Mouse (Mus musculus): ENCODE data around the gene F13b. TPM values are rescaled to one million over a fixed set of nuclear protein-coding genes. Genes with fewer than 3 reads are reported as not detected.

Gene F13b
- polyA plus RNA-seq, 1 experiment from 2014 or later = not detected

DNA sequence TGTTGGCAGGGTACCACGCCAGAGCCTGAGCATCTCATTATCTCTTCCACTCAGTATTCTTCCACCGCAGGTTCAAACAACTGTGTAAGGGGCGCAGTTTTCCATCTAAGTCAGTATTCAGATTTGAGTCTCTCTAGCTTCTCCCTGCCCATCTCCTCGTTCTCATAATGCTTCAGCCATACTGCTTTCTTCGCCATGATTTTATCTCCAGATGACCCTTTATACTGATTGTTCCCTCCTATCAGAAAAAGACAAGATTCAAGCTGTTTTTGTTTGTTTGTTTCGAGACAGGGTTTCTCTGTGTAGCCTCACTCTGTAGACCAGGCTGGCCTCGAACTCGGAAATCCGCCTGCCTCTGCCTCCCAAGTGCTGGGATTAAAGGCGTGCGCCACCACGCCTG, 13.1 kb downstream of the F13b start:
- Histone ChIP-seq H3K9ac (no peak overlapping the region), H3K36me3 (replicated peaks) (no peaks in the 10 kb centered on the region), H3K4me1 (no peaks in the 10 kb centered on the region), H3K27ac (no peak overlapping the region), H3K9me3 (no peaks in the 10 kb centered on the region), H3K27me3 (no peaks in the 10 kb centered on the region), H3K4me3 (replicated peaks) (no peak overlapping the region), H3K4me2 (no peak overlapping the region)
- WGBS = 92% methylated on average over 12 of the region's 12 CpGs
- ATAC-seq (ENCODE audit: low FRiP score) = no peak

DNA sequence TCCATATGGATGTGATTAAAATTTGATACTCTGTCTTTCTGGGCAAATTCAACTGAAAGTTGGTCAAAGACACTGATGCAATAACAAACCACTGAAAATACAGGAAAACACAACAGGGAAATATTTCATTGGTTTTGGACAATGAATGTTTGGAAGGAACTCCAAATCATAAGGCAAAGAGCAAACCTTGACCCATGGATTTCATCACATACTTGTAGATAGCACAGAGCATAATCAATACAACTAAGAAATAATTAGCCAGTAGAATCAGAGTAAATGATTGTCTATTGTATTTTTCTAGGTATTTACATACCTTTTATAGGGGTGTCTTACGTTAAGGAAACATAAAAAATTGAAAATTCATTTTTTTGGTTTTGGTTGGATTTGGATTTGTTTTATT, 47.0 kb downstream of the F13b start:
- ATAC-seq (ENCODE audit: low FRiP score) = no peak
- Histone ChIP-seq H3K4me3 (replicated peaks) (no peak overlapping the region), H3K9ac (no peak overlapping the region), H3K4me2 (no peak overlapping the region), H3K9me3 (no peaks in the 10 kb centered on the region), H3K4me1 (no peaks in the 10 kb centered on the region), H3K27me3 (no peaks in the 10 kb centered on the region), H3K36me3 (replicated peaks) (no peaks in the 10 kb centered on the region), H3K27ac (no peak overlapping the region)
- WGBS = 88% methylated on average over 1 of the region's 1 CpGs

GRCm38 (mm10) chr1:139551311-139551710, 49.8 kb downstream of the F13b start:
- no peak overlapping the region for H3K4me3 ChIP-seq (replicated peaks)
- no peak for ATAC-seq (ENCODE audit: low FRiP score)
- 76% methylated on average over 1 of the region's 1 CpGs for WGBS
- H3K4me1 ChIP-seq = no peaks in the 10 kb centered on the region
- no peak overlapping the region for H3K27ac ChIP-seq
- no peak overlapping the region for H3K9ac ChIP-seq
- no peaks in the 10 kb centered on the region for H3K9me3 ChIP-seq
- H3K4me2 ChIP-seq = no peak overlapping the region
- H3K27me3 ChIP-seq = no peaks in the 10 kb centered on the region
- H3K36me3 ChIP-seq (replicated peaks) = no peaks in the 10 kb centered on the region

- Histone ChIP-seq H3K9ac (no peak within 1 kb of the TSS), H3K4me3 (replicated peaks) (no peak within 1 kb of the TSS), H3K27me3 (no peaks in the 10 kb centered on the region), H3K27ac (no peak within 1 kb of the TSS), H3K4me2 (no peak within 1 kb of the TSS), H3K9me3 (no peaks in the 10 kb centered on the region), H3K36me3 (replicated peaks) (no peaks in the 10 kb centered on the region), H3K4me1 (no peaks in the 10 kb centered on the region)
- no peak for ATAC-seq (ENCODE audit: low FRiP score)
- 53% methylated on average over 1 of the region's 1 CpGs for WGBS
Observed at GRCm38 (mm10) chr1:139560024-139560423, 58.5 kb downstream of the F13b start, which contains the start of gene Cfhr1. Gene Cfhr1 (minus strand): TSS chr1:139560272.

Other genes starting within 250 kb of the F13b start
- gene Crb1, start 124.6 kb upstream of the F13b start, polyA plus RNA-seq (2016; fragmentation: Nextera tagmentation; extraction: Ambion mirVana) = 2.6 and 3.1 TPM in 2 replicates
- 26.2 TPM in 2 replicates for gene Zbtb41, start 79.4 kb upstream of the F13b start, polyA plus RNA-seq (2016; fragmentation: Nextera tagmentation; extraction: Ambion mirVana)
- gene Aspm, start 46.9 kb upstream of the F13b start, polyA plus RNA-seq (2016; fragmentation: Nextera tagmentation; extraction: Ambion mirVana) = 34.0 and 35.4 TPM in 2 replicates
- gene Cfhr1, start 58.6 kb downstream of the F13b start, polyA plus RNA-seq (2016; fragmentation: Nextera tagmentation; extraction: Ambion mirVana) = not detected in 2 replicates